Mouse (Mus musculus): ENCODE data around the gene Mtg1. TPM values are rescaled to one million over a fixed set of nuclear protein-coding genes. Genes with fewer than 3 reads are reported as not detected.

Mtg1 gene
- polyA plus RNA-seq (2014; fragmentation: Illumina TruSeq; extraction: RNeasy Lipid Tissue Mini Kit (QIAGEN cat#74804); ENCODE audit: low read depth, low replicate concordance): 41.4 TPM

DNA sequence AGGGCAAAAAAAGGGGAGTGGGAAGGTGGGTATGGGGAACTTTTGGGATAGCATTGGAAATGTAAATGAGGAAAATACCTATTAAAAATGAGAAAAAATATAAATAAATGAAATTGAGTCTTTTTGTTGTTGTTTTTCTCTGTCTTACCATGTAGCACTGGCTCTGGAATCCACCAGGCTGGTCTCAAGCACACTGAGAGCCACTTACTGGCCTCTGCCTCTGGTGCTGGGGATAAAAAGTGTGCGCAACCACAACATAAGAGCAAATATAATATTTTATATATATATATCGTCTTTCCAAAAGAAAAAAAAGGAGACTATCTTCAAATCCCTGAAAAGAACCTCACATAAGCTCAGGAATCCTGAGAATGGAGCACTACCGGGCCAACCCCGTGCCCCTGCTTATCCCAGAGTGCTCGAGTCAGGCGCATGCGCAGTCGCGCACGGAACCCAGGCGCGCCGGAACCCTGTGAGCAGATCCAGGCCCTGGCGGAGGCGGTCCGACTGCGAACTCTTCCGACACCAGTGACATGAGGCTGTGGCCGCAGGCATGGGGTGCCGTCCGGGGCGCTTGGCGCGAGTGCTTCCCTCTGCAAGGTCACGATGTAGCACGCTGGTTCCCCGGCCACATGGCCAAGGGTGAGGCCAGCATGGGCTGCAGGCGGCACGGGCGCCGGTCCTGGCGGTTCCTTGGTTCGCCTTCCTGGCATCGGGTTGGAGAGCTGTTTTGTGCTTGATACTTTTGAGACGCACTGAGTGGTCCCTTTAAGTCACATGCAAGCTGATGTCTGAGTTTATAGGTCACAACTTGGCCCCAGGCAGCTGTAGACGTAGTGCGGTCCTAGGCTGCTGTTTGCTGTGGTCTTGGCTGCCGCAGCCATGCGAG lies at the start of gene Mtg1:
TSS of gene Mtg1 (plus strand) at position 430 of the 886 bp plus-strand sequence.

DNA sequence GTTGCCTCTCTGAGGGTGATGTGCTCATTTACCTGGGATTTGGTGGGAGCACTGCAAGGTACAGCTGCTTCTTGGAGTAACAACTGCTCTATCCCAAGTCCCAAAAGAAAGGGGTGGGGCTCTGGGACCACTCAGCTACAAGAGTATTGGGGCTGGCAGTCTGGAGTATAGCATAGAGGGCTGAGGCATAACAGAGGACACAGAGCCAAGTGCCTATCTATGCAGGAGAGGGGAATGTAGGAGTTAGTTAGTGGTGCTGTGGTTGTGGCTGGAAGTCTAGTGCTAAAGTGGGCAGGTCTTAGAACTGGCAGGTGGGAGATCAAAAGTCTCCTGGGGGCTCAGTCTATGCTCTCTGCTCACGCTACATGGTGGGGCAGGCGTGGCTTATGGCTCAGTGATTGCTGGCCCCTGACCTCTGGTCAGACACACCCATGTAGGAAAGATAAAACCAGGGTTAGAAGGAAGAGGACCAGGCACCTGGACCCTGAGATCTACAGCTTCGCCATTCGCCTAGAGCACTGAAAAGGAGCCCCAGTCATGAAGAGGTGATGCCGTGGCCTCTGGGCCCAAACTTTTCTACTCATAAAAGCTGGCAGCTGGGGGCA lies 44.3 kb upstream of the Mtg1 start, which contains the start of gene Prap1:
TSS of gene Prap1 (plus strand) at position 472 of the 605 bp plus-strand sequence.

DNA sequence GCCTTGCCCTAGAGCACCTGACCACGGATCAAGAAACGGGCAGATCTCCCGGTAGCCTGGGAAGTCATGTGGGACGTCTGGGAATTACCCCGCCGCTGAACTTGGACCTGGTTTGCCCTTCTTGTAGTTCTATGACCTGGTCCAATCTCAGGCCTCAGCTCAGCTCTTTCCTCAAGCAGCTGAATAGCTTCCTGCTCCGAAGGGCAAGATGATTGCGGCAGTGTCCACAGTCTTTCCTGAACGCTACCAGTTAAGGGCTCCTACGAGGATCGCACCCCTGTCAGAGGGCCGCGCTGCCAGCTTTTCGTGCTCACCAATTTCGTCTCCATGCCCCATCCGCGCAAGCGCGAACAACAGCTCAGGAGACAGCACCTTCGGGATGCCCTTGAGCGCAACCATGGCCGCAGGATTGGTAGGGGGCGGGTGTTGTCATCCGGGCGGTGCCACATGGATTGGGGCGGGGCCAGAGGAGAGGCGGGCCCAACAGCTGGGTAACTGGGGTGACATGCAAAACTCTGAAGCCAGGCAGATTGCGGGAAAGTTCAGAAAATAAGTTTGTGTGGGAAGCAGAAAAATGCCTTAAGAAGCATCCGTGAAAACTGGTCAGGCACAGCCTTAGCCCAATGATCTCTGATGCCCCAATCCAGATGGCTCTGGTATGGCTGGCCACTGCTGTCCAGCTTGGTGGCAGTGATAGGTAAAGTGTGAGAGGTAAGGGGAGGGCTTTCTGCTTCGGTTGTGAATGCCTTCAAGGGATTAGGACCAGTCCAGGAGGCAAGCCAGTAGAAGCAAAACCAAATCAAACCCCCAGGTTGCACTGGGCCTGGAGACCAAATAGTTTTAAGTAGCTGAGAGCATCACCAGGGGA lies 35.1 kb upstream of the Mtg1 start, which contains the start of gene Fuom:
TSS of gene Fuom (minus strand) at position 449 of the 868 bp plus-strand sequence.

DNA sequence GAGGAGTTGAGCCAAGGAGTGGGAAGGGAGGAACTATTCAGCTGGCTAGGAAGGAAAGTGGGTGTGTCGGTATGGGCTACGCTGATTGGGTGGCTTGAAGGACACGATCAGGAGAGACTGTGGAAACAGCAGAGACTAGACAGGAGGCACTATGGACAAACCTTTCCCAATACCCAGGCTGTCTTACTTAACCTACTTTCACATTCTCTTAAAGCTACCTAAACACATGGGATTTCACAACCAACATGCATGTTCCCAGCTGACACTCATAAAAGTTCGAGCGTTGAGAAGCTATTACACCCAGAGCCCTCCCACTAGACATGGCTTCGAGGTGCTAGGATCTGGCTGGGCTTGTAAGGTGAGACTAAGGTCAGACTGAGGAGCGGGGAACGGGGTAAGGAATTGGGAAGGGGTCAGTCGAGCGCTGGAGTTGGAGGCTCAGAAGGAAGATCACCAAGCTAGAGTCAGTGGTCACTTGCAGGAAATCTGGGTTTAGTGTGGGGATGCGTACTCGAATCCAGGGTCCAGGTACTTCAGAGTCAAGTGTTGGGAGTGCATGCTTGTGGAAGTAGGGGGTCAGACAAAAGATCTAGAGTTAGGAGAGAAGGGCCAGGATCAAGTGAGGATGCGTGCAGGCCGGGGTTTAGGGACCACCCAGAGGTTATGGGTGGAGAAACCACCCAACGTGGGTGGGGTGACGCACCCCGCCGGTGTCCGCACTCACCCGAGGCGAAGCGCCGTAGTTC lies 21.6 kb upstream of the Mtg1 start, which contains the start of gene Paox:
TSS of gene Paox (plus strand) at position 217 of the 746 bp plus-strand sequence.

DNA sequence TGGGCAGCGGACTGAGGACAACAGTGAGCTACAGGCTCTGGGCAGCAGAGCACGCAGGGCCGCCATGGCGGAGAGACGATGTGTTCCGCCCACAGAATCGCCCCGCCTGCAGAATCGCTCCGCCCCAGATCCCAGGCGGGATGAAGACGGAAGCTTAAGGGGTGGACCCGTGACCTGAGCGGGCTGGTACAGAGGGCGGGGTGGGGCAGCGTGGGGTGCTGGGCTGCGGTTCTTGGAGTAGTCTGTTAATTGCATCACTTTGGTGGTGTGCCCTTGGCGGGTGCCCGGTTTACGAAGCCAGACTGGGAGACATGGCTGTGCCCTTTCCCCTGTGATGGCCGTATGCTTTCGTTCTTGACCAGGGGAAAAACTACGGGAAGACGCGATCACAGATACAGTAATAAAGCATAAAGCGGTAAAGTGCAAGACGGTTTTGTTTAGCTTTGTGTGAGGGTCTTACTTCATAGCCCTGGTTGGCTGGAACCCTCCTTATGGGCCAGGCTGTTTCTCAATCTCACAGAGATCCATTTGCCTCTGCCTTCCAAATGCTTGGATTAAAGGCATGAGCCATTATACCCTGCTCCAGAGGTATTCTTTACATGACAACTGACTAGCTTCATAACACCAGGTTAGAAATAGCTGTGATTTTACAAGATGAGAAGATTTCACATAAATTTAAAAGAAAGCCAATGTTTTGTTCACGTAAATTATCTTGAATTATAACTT lies 20.9 kb upstream of the Mtg1 start, which contains the start of gene Echs1:
TSS of gene Echs1 (minus strand) at position 148 of the 726 bp plus-strand sequence.

DNA sequence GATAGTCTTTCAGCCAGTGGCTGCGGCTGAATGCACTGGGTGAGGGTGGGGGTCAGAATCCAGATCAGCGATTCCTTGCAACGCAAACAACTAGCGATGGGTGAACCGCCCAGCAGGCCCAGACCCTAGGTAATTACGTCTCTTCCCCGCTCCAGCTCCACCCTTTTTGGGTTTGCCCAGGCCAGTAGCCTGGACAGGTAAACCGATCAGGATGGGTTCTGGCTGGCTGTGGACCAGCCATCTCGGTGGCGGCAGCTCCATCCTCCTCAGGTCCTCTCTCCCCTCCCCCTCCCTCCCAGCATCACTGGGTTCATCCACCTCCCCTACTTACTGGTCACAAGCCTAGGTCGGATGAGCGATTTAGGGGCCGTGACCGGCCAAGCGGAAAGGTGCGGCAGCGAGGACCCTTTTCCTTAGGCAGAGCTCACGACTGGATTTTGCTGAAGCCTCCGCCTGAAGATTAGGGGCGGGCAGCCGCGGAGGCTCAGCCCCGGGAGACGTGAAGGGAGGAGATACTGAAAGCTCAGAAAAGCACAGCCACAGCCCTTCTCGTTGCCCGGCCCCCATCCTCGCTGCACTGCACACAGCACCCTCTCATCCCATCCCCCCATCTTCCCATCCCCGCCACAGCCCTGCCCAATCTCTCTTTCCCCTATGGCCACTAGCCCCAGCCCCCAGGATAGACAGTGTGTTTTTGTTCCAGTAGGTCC lies 17.0 kb downstream of the Mtg1 start, which contains the start of gene Sprn:
TSS of gene Sprn (minus strand) at position 660 of the 710 bp plus-strand sequence.

DNA sequence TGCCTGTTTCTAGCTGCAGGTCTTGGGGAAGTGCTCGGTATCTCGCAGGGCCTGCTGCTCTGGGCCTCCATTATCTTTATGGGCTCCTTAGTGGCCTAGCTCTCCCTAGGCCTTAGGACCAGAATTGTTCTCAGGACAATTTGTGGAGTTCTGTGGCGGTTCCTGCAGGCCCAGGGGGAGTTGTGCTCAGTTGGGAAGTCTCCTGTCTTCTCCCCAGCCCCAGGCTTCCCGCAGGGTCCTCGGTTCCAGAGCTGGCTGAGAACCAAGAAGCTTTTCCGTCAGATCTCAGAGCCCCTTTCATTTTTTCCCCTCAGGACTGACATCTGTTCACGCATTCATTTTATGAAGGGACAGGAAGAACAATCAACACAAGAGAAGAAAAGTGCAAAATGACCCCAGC lies 27.3 kb downstream of the Mtg1 start, which contains the start of gene Olfr522:
TSS of gene Olfr522 (minus strand) at position 101 of the 400 bp plus-strand sequence.

DNA sequence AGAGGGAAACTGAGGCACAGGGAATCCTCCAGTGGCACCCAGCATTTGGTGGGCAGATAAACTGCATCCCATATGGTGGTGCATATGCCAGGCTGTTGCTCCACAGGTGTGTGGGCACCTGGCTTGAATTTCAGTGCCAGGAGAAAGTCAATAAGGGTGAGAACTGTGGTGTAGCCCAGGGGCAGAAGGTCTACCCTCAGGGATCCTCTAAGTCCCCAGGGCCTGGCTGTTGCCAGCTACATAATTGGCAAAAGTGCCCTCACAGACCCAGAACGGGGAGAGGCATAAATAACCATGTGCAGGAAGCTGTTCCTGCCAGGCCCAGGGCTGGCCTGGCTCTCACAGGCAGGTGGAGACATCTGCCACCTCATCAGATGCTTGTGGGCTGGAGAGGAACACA lies 35.6 kb downstream of the Mtg1 start, which contains the start of gene Olfr523:
TSS of gene Olfr523 (plus strand) at position 282 of the 400 bp plus-strand sequence.

Other genes with a start within 250 kb of the Mtg1 start
- gene Kndc1, start 242.9 kb upstream of the Mtg1 start, polyA plus RNA-seq (2014; fragmentation: Illumina TruSeq; extraction: RNeasy Lipid Tissue Mini Kit (QIAGEN cat#74804); ENCODE audit: low read depth, low replicate concordance): not detected
- not detected for gene Utf1, start 193.8 kb upstream of the Mtg1 start, polyA plus RNA-seq (2014; fragmentation: Illumina TruSeq; extraction: RNeasy Lipid Tissue Mini Kit (QIAGEN cat#74804); ENCODE audit: low read depth, low replicate concordance)
- not detected for gene 6430531B16Rik, start 158.8 kb upstream of the Mtg1 start, polyA plus RNA-seq (2014; fragmentation: Illumina TruSeq; extraction: RNeasy Lipid Tissue Mini Kit (QIAGEN cat#74804); ENCODE audit: low read depth, low replicate concordance)
- gene Adam8, start 145.0 kb upstream of the Mtg1 start, polyA plus RNA-seq (2014; fragmentation: Illumina TruSeq; extraction: RNeasy Lipid Tissue Mini Kit (QIAGEN cat#74804); ENCODE audit: low read depth, low replicate concordance): 1.9 TPM
- gene Zfp511, start 101.2 kb upstream of the Mtg1 start, polyA plus RNA-seq (2014; fragmentation: Illumina TruSeq; extraction: RNeasy Lipid Tissue Mini Kit (QIAGEN cat#74804); ENCODE audit: low read depth, low replicate concordance): 14.5 TPM
- gene Tubgcp2, start 100.9 kb upstream of the Mtg1 start, polyA plus RNA-seq (2014; fragmentation: Illumina TruSeq; extraction: RNeasy Lipid Tissue Mini Kit (QIAGEN cat#74804); ENCODE audit: low read depth, low replicate concordance): 20.2 TPM
- not detected for gene Msx3, start 88.5 kb upstream of the Mtg1 start, polyA plus RNA-seq (2014; fragmentation: Illumina TruSeq; extraction: RNeasy Lipid Tissue Mini Kit (QIAGEN cat#74804); ENCODE audit: low read depth, low replicate concordance)
- not detected for gene Caly, start 55.0 kb upstream of the Mtg1 start, polyA plus RNA-seq (2014; fragmentation: Illumina TruSeq; extraction: RNeasy Lipid Tissue Mini Kit (QIAGEN cat#74804); ENCODE audit: low read depth, low replicate concordance)
- gene Prap1, start 44.2 kb upstream of the Mtg1 start, polyA plus RNA-seq (2014; fragmentation: Illumina TruSeq; extraction: RNeasy Lipid Tissue Mini Kit (QIAGEN cat#74804); ENCODE audit: low read depth, low replicate concordance): not detected
- gene Fuom, start 35.1 kb upstream of the Mtg1 start, polyA plus RNA-seq (2014; fragmentation: Illumina TruSeq; extraction: RNeasy Lipid Tissue Mini Kit (QIAGEN cat#74804); ENCODE audit: low read depth, low replicate concordance): 85.6 TPM
- gene Paox, start 21.8 kb upstream of the Mtg1 start, polyA plus RNA-seq (2014; fragmentation: Illumina TruSeq; extraction: RNeasy Lipid Tissue Mini Kit (QIAGEN cat#74804); ENCODE audit: low read depth, low replicate concordance): 6.8 TPM
- gene Echs1, start 21.1 kb upstream of the Mtg1 start, polyA plus RNA-seq (2014; fragmentation: Illumina TruSeq; extraction: RNeasy Lipid Tissue Mini Kit (QIAGEN cat#74804); ENCODE audit: low read depth, low replicate concordance): 535 TPM
- gene Sprn, start 17.3 kb downstream of the Mtg1 start, polyA plus RNA-seq (2014; fragmentation: Illumina TruSeq; extraction: RNeasy Lipid Tissue Mini Kit (QIAGEN cat#74804); ENCODE audit: low read depth, low replicate concordance): 0.63 TPM
- not detected for gene Olfr522, start 27.2 kb downstream of the Mtg1 start, polyA plus RNA-seq (2014; fragmentation: Illumina TruSeq; extraction: RNeasy Lipid Tissue Mini Kit (QIAGEN cat#74804); ENCODE audit: low read depth, low replicate concordance)
- gene Olfr523, start 35.7 kb downstream of the Mtg1 start, polyA plus RNA-seq (2014; fragmentation: Illumina TruSeq; extraction: RNeasy Lipid Tissue Mini Kit (QIAGEN cat#74804); ENCODE audit: low read depth, low replicate concordance): not detected
- not detected for gene Olfr524, start 68.4 kb downstream of the Mtg1 start, polyA plus RNA-seq (2014; fragmentation: Illumina TruSeq; extraction: RNeasy Lipid Tissue Mini Kit (QIAGEN cat#74804); ENCODE audit: low read depth, low replicate concordance)
- 0.13 TPM for gene Cd163l1, start 80.7 kb downstream of the Mtg1 start, polyA plus RNA-seq (2014; fragmentation: Illumina TruSeq; extraction: RNeasy Lipid Tissue Mini Kit (QIAGEN cat#74804); ENCODE audit: low read depth, low replicate concordance)
- gene 5830411N06Rik, start 109.7 kb downstream of the Mtg1 start, polyA plus RNA-seq (2014; fragmentation: Illumina TruSeq; extraction: RNeasy Lipid Tissue Mini Kit (QIAGEN cat#74804); ENCODE audit: low read depth, low replicate concordance): not detected
- gene Olfr525, start 183.3 kb downstream of the Mtg1 start, polyA plus RNA-seq (2014; fragmentation: Illumina TruSeq; extraction: RNeasy Lipid Tissue Mini Kit (QIAGEN cat#74804); ENCODE audit: low read depth, low replicate concordance): not detected
- not detected for gene Olfr527, start 196.5 kb downstream of the Mtg1 start, polyA plus RNA-seq (2014; fragmentation: Illumina TruSeq; extraction: RNeasy Lipid Tissue Mini Kit (QIAGEN cat#74804); ENCODE audit: low read depth, low replicate concordance)
- gene Olfr60, start 224.1 kb downstream of the Mtg1 start, polyA plus RNA-seq (2014; fragmentation: Illumina TruSeq; extraction: RNeasy Lipid Tissue Mini Kit (QIAGEN cat#74804); ENCODE audit: low read depth, low replicate concordance): not detected
- gene Olfr530, start 238.8 kb downstream of the Mtg1 start, polyA plus RNA-seq (2014; fragmentation: Illumina TruSeq; extraction: RNeasy Lipid Tissue Mini Kit (QIAGEN cat#74804); ENCODE audit: low read depth, low replicate concordance): not detected